Mouse (Mus musculus): ENCODE measurements around the gene Sgce.
"Not testable (repeated sequence)": the region's sequence is repeated elsewhere in the genome, so short reads cannot be mapped to it uniquely, and the experiment has no call there.

Gene Sgce

GRCm38 (mm10) chr6:4746696-4747439 is at the start of gene Sgce, which contains the start of gene Peg10:
Gene Sgce, minus strand, starts transcription at chr6:4747207.
Gene Peg10, plus strand, starts transcription at chr6:4747306.
- DNase-seq (ENCODE audit: low read depth in 2 of 2, low spot score in 2 of 2): no peak

GRCm38 (mm10) chr6:4796281-4796680 is 49.3 kb upstream of the Sgce start:
- no peak for DNase-seq (ENCODE audit: low read depth in 2 of 2, low spot score in 2 of 2)

- no peak for DNase-seq (ENCODE audit: low read depth in 2 of 2, low spot score in 2 of 2)
These were observed 15.2 kb upstream of the Sgce start for GRCm38 (mm10) chr6:4762252-4762651.

- DNase-seq (ENCODE audit: low read depth in 2 of 2, low spot score in 2 of 2): not testable (repeated sequence)
These were observed 14.6 kb upstream of the Sgce start for GRCm38 (mm10) chr6:4761415-4762142.

- no peak for DNase-seq (ENCODE audit: low read depth in 2 of 2, low spot score in 2 of 2)
These were observed 7.9 kb upstream of the Sgce start for GRCm38 (mm10) chr6:4754886-4755285.

GRCm38 (mm10) chr6:4754286-4754685 is 7.3 kb upstream of the Sgce start:
- no peak for DNase-seq (ENCODE audit: low read depth in 2 of 2, low spot score in 2 of 2)

- no peak for DNase-seq (ENCODE audit: low read depth in 2 of 2, low spot score in 2 of 2)
These were observed 4.3 kb upstream of the Sgce start for GRCm38 (mm10) chr6:4751355-4751754.

GRCm38 (mm10) chr6:4749091-4749490 is 2.1 kb upstream of the Sgce start:
- peak in 1 of 2 experiments; percentile 40 for DNase-seq (ENCODE audit: low read depth in 2 of 2, low spot score in 2 of 2)

GRCm38 (mm10) chr6:4748506-4748961 is 1.5 kb upstream of the Sgce start:
- no peak for DNase-seq (ENCODE audit: low read depth in 2 of 2, low spot score in 2 of 2)

GRCm38 (mm10) chr6:4747677-4748505 is 884 bp upstream of the Sgce start:
- DNase-seq (ENCODE audit: low read depth in 2 of 2, low spot score in 2 of 2): no peak

GRCm38 (mm10) chr6:4746036-4746695 is 841 bp downstream of the Sgce start:
- no peak for DNase-seq (ENCODE audit: low read depth in 2 of 2, low spot score in 2 of 2)

- DNase-seq (ENCODE audit: low read depth in 2 of 2, low spot score in 2 of 2): no peak
These were observed 6.5 kb downstream of the Sgce start for GRCm38 (mm10) chr6:4740511-4740910.

- no peak for DNase-seq (ENCODE audit: low read depth in 2 of 2, low spot score in 2 of 2)
These were observed 7.3 kb downstream of the Sgce start for GRCm38 (mm10) chr6:4739522-4740355.

- no peak for DNase-seq (ENCODE audit: low read depth in 2 of 2, low spot score in 2 of 2)
These were observed 8.3 kb downstream of the Sgce start for GRCm38 (mm10) chr6:4738717-4739116.

GRCm38 (mm10) chr6:4738034-4738629 is 8.9 kb downstream of the Sgce start:
- DNase-seq (ENCODE audit: low read depth in 2 of 2, low spot score in 2 of 2): no peak

- DNase-seq (ENCODE audit: low read depth in 2 of 2, low spot score in 2 of 2): no peak
These were observed 10.6 kb downstream of the Sgce start for GRCm38 (mm10) chr6:4736372-4736771.

- DNase-seq (ENCODE audit: low read depth in 2 of 2, low spot score in 2 of 2): no peak
These were observed 13.8 kb downstream of the Sgce start for GRCm38 (mm10) chr6:4733208-4733607.

- no peak for DNase-seq (ENCODE audit: low read depth in 2 of 2, low spot score in 2 of 2)
These were observed 15.3 kb downstream of the Sgce start for GRCm38 (mm10) chr6:4731675-4732074.

GRCm38 (mm10) chr6:4728305-4728704 is 18.7 kb downstream of the Sgce start:
- no peak for DNase-seq (ENCODE audit: low read depth in 2 of 2, low spot score in 2 of 2)

All from CD8-positive naive resting alpha-beta T cell, adult 2 months (primary cell).